Mouse (Mus musculus) lung, postnatal 4 days (tissue): ENCODE results near the gene Rps19bp1.

ENCODE experiments used
- DNase-seq, 2 experiments: peaks; one replicate each; pipeline ENCODE4 v3.0.0; 2021

Rps19bp1 gene

GRCm38 (mm10) chr15:80256656-80257601 is 7.2 kb downstream of the Rps19bp1 start:
- no peak for DNase-seq

GRCm38 (mm10) chr15:80256242-80256641 is 7.9 kb downstream of the Rps19bp1 start:
- no peak for DNase-seq

GRCm38 (mm10) chr15:80255646-80256121 is 8.4 kb downstream of the Rps19bp1 start:
- DNase-seq, result peak; percentile 90 to 93

GRCm38 (mm10) chr15:80254847-80255645 is 9.1 kb downstream of the Rps19bp1 start, which contains the start of gene Atf4:
Gene Atf4, plus strand, starts transcription at chr15:80255184.
- peak; percentile 97 to 99 for DNase-seq

- peak; percentile 49 to 52 for DNase-seq
Measured at GRCm38 (mm10) chr15:80254207-80254606, 9.9 kb downstream of the Rps19bp1 start.

- no peak for DNase-seq
Measured at GRCm38 (mm10) chr15:80253530-80253929, 10.6 kb downstream of the Rps19bp1 start.

- DNase-seq, result no peak
Measured at GRCm38 (mm10) chr15:80250586-80250985, 13.5 kb downstream of the Rps19bp1 start.

GRCm38 (mm10) chr15:80249672-80250071 is 14.4 kb downstream of the Rps19bp1 start:
- no peak for DNase-seq

GRCm38 (mm10) chr15:80248596-80248995 is 15.5 kb downstream of the Rps19bp1 start:
- no peak for DNase-seq

- no peak for DNase-seq
Measured at GRCm38 (mm10) chr15:80248135-80248534, 16.0 kb downstream of the Rps19bp1 start.

GRCm38 (mm10) chr15:80235535-80235934 is 28.6 kb downstream of the Rps19bp1 start, which contains the start of gene AC140267.1:
Gene AC140267.1, plus strand, starts transcription at chr15:80235835.
- no peak for DNase-seq

- peak; percentile 99 for DNase-seq
Measured at GRCm38 (mm10) chr15:80233733-80234509, 30.2 kb downstream of the Rps19bp1 start, which contains the start of gene Mief1. Gene Mief1, plus strand, starts transcription at chr15:80234018.

GRCm38 (mm10) chr15:80233053-80233452 is 31.1 kb downstream of the Rps19bp1 start:
- DNase-seq, result no peak

GRCm38 (mm10) chr15:80232331-80232730 is 31.8 kb downstream of the Rps19bp1 start:
- DNase-seq, result no peak

- no peak for DNase-seq
Measured at GRCm38 (mm10) chr15:80228071-80228800, 35.9 kb downstream of the Rps19bp1 start.

GRCm38 (mm10) chr15:80225796-80226195 is 38.3 kb downstream of the Rps19bp1 start:
- DNase-seq, result peak in 1 of 2 experiments; percentile 73

- DNase-seq, result peak; percentile 75 to 87
Measured at GRCm38 (mm10) chr15:80225208-80225607, 38.9 kb downstream of the Rps19bp1 start.

- DNase-seq, result no peak
Measured at GRCm38 (mm10) chr15:80223751-80224150, 40.4 kb downstream of the Rps19bp1 start.

GRCm38 (mm10) chr15:80221031-80221430 is 43.1 kb downstream of the Rps19bp1 start:
- DNase-seq, result no peak

- no peak for DNase-seq
Measured at GRCm38 (mm10) chr15:80219705-80220657, 44.1 kb downstream of the Rps19bp1 start.
